Mouse (Mus musculus) ES-E14 (cell line): ENCODE measurements around the gene Sfta2. TPM values are rescaled to one million over a fixed set of nuclear protein-coding genes. Genes with fewer than 3 reads are reported as not detected.
A peak's percentile ranks its signal among the peaks of the same experiment; 100 is the strongest.

Source experiments
- DNase-seq: peaks from one replicate; pipeline ENCODE4 v3.0.0-alpha.2; 2013; ENCODE audit warnings: low read depth, low spot score
- H3K27ac ChIP-seq: 2 replicates; pipeline ENCODE4 v1.5.1; 2012; ENCODE audit warnings: low read depth, mild to moderate bottlenecking, low read length, moderate library complexity, mixed read lengths; ENCODE audit not compliant: poor library complexity, insufficient read depth, severe bottlenecking
- H3K36me3 ChIP-seq: 2 replicates; pipeline ENCODE4 v1.6.1; 2012; ENCODE audit warnings: mild to moderate bottlenecking, low read length, moderate library complexity, mixed read lengths; ENCODE audit not compliant: control insufficient read depth, poor library complexity, insufficient read depth, severe bottlenecking
- H3K4me1 ChIP-seq, 2 experiments: fragments of 150-350 bp in 1 of 2; sonication (generic) in 1 of 2; 2 replicates each; pipeline ENCODE4 v1.6.1; 2012; ENCODE audit warnings: low read length in 2 of 2, mild to moderate bottlenecking in 1 of 2, mixed read lengths in 1 of 2; ENCODE audit not compliant: control insufficient read depth in 2 of 2, insufficient read depth in 2 of 2, poor library complexity in 1 of 2
- H3K4me3 ChIP-seq, 2 experiments: fragments of 150-350 bp in 1 of 2; sonication (generic) in 1 of 2; 2 replicates each; pipeline ENCODE4 v1.5.1; 2012; ENCODE audit warnings: low read length in 2 of 2, low read depth in 1 of 2, mild to moderate bottlenecking in 1 of 2, mixed read lengths in 1 of 2; ENCODE audit not compliant: insufficient read depth in 1 of 2, poor library complexity in 1 of 2, severe bottlenecking in 1 of 2
- H3K9ac ChIP-seq: 2 replicates; pipeline ENCODE4 v1.6.1; 2012; ENCODE audit warnings: low read depth, mild to moderate bottlenecking, low read length, mixed read lengths; ENCODE audit not compliant: poor library complexity, insufficient read depth, severe bottlenecking
- H3K9me3 ChIP-seq: fragments of 150-350 bp; sonication (generic); 2 replicates; pipeline ENCODE4 v1.6.1; 2012; ENCODE audit warnings: low read depth, mild to moderate bottlenecking, low read length; ENCODE audit not compliant: control insufficient read depth, insufficient read depth
- CHD2 ChIP-seq: IDR thresholded peaks from 2 replicates; pipeline ENCODE4 v1.6.1; 2014; ENCODE audit warnings: mild to moderate bottlenecking, low read depth, low read length, inconsistent platforms
- HCFC1 ChIP-seq: IDR thresholded peaks from 2 replicates; pipeline ENCODE4 v1.6.1; 2012; ENCODE audit warnings: low read length, inconsistent platforms, borderline replicate concordance; ENCODE audit not compliant: insufficient read depth
- MAFK ChIP-seq: IDR thresholded peaks from 2 replicates; pipeline ENCODE4 v1.6.1; 2014; ENCODE audit warnings: mild to moderate bottlenecking, low read depth, low read length, inconsistent platforms; ENCODE audit not compliant: insufficient read depth
- ZC3H11A ChIP-seq: IDR thresholded peaks from 2 replicates; pipeline ENCODE4 v1.6.1; 2012; ENCODE audit warnings: low read depth, mild to moderate bottlenecking, inconsistent platforms, low read length, borderline replicate concordance
- ZNF384 ChIP-seq: IDR thresholded peaks from 2 replicates; pipeline ENCODE4 v1.6.1; 2012; ENCODE audit warnings: low read depth, low read length, inconsistent platforms
- in situ Hi-C, 2 experiments: fragments of 600-800 bp; cut with MboI; formaldehyde crosslinking; loops; one replicate each; pipeline ENCODE4 v1.15.1; 2025; ENCODE audit warnings: low sequenced_read_pairs in 2 of 2, inconsistent platforms in 1 of 2; ENCODE audit not compliant: unreplicated experiment in 2 of 2
- total RNA-seq: library from RNA; depleted of rRNA; stranded (reverse); fragments of 300-350 nt; gene quantifications from 2 replicates; pipeline ENCODE4 v1.2.3, GENCODE M21; 2012

The Sfta2 gene
- total RNA-seq, 1 experiment: not detected

DNA sequence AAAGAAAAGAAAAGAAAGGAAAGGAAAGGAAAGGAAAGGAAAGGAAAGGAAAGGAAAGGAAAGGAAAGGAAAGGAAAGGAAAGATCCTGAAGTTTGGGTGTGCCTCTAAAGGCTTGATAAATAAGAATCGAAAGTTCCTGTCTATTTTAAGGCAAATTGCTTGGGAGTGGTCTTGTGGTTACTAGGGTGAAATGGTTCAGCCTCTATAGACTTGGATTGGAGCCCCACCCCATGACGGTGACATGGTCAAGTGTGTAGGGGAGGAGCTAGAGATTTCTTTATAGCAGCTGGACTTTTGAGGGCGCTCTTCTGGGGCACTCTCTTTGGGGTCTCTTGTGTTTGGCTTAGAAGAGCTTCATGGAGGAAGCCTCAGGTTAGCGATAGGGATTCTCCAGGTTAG lies 7.6 kb upstream of the Sfta2 start:
- Histone ChIP-seq H3K36me3 (no peaks in the 10 kb centered on the region), H3K9me3 (no peaks in the 10 kb centered on the region), H3K9ac (no peak overlapping the region), H3K4me1 (peaks cover 12 to 24% of the 10 kb centered on the region in 2 experiments; a peak in 3 of 4 replicates), H3K27ac (peak overlapping the region; percentile 50; the same call in 1 of the 2 replicates), H3K4me3 (0 out of 4 replicates have a peak overlapping the region, but pooled peaks of 1 of the 2 experiments have one; percentile 6)
- TF ChIP-seq ZNF384 (0 out of 2 replicates have a peak, but pooled peaks have one; percentile 61), ZC3H11A (no peak), HCFC1 (no peak)
- no peak for DNase-seq
- in situ Hi-C loops: no loop called here

DNA sequence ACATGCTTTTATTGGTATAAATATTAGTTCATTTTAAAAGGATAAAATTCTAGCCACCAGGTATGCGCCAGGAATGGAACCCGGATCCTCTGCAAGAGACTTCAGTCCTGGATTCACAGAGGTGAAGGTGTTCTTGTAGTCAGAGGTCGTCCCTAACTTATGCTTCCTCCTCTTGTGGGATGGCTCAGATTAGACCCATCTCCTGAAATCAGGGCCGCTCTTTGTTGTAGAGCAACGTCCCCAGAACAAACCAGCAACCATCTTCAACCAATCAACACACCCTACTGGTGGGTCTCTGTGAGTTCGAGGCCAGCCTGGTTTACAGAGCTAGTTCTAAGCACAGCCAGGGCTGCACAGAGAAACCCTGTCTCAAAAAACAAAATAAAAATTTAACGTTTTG lies 6.9 kb upstream of the Sfta2 start:
- DNase-seq: no peak
- Histone ChIP-seq H3K9ac (no peak overlapping the region), H3K4me1 (peaks cover 12 to 24% of the 10 kb centered on the region in 2 experiments; a peak in 3 of 4 replicates), H3K36me3 (no peaks in the 10 kb centered on the region), H3K27ac (no peak overlapping the region; the same call in 1 of the 2 replicates), H3K9me3 (no peaks in the 10 kb centered on the region), H3K4me3 (no peak overlapping the region)
- TF ChIP-seq CHD2: no peak
- in situ Hi-C loops: no loop called here

DNA sequence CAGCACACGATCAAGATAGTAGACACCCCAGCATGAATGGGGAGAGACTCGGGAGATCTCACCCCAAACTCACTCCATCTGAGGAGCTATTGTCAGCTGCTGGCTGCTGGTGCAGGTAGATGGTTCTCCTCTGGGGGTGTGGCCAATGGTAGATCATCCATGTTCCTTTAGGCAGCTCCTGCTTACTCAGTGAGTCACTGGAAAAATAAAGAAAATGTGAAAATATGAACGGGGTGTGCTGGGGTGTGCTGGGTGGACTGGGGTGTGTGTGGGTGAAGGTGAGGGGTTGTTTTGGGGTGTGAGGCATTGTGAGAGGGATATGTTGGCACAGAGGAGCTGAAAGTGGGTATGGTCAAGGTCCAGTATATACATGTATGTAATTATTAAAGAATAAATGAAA lies 4.0 kb upstream of the Sfta2 start:
- no peak overlapping the region for H3K9ac ChIP-seq
- H3K4me1 ChIP-seq: peaks cover 10 to 11% of the 10 kb centered on the region in 2 experiments; a peak in 3 of 4 replicates
- no peak overlapping the region for H3K4me3 ChIP-seq
- TF ChIP-seq CHD2 (no peak), HCFC1 (no peak), MAFK (no peak), ZNF384 (no peak), ZC3H11A (no peak)
- H3K36me3 ChIP-seq: no peaks in the 10 kb centered on the region
- in situ Hi-C loops: no loop called here
- no peak overlapping the region for H3K27ac ChIP-seq
- no peaks in the 10 kb centered on the region for H3K9me3 ChIP-seq
- DNase-seq: no peak

DNA sequence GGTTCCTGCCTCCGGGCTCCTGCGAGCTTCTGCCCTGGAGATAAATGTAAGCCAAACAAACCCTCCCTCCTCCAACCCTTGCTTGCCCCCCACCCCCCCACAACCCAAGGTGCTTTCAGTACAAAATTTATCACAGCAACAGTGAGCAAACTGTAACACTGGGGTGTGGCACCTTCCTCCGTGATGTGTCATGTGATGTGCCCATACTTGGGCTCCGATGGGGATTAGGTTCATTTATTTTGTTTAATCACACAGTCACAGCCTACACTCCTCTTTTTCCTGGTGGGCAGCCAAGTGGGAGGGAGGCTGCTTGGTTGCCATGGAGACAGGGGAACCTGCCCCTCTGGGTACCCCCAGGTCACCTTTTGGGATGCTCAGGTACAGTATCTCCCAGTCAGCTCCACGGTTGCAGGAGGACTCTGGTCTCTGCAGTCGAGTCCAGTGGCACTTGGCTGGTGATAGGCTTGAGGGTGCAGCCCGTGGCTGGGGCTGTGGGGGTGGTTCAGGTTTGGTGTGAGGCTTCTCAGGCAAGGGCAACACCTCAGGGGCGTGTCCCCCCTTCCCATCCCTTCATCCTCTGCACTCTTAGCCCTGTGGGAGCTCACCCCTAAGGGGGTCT lies 496 bp downstream of the Sfta2 start:
- Histone ChIP-seq H3K27ac (no peak overlapping the region), H3K4me1 (no peaks in the 10 kb centered on the region), H3K36me3 (no peaks in the 10 kb centered on the region), H3K9ac (no peak overlapping the region), H3K4me3 (no peak overlapping the region), H3K9me3 (peaks cover 8% of the 10 kb centered on the region)
- DNase-seq: no peak
- TF ChIP-seq ZNF384 (no peak), CHD2 (no peak), HCFC1 (no peak), ZC3H11A (no peak), MAFK (no peak)
- in situ Hi-C loops: no loop called here

DNA sequence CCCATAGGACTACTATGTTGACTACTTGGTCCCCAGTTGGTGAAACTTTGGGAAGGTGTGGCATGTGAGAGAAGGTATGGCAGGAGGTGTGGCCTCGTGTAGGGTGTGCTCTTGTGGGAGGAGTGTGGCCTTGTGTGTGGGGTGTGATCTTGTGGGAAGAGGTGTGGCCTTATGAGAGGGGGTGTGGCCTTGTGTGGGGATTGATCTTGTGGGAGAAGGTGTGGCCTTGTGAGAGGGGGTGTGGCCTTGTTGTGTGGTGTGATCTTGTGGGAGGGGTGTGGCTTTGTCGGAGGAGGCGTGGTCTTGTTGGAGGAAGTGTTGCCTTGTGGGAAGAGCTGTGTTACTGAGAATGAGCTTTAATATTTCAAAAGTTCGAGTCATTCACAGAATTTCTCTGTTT lies 15.8 kb downstream of the Sfta2 start:
- H3K4me3 ChIP-seq: no peak overlapping the region
- no peaks in the 10 kb centered on the region for H3K36me3 ChIP-seq
- no peak overlapping the region for H3K9ac ChIP-seq
- no peak for DNase-seq
- H3K4me1 ChIP-seq: no peaks in the 10 kb centered on the region; a peak in 1 of 4 replicates
- H3K9me3 ChIP-seq: no peaks in the 10 kb centered on the region
- in situ Hi-C loops: no loop called here
- H3K27ac ChIP-seq: no peak overlapping the region
- TF ChIP-seq ZNF384: no peak
- no peak for TF ChIP-seq CHD2
- no peak for TF ChIP-seq MAFK
- TF ChIP-seq HCFC1: no peak
